Mouse (Mus musculus) mesoderm, embryonic 11.5 days (tissue): ENCODE data around the gene Metap2.

Source experiments
- DNase-seq: peaks from one replicate; pipeline ENCODE4 v3.0.0-alpha.2; 2012; ENCODE audit warnings: low read depth, low spot score

The Metap2 gene

DNA sequence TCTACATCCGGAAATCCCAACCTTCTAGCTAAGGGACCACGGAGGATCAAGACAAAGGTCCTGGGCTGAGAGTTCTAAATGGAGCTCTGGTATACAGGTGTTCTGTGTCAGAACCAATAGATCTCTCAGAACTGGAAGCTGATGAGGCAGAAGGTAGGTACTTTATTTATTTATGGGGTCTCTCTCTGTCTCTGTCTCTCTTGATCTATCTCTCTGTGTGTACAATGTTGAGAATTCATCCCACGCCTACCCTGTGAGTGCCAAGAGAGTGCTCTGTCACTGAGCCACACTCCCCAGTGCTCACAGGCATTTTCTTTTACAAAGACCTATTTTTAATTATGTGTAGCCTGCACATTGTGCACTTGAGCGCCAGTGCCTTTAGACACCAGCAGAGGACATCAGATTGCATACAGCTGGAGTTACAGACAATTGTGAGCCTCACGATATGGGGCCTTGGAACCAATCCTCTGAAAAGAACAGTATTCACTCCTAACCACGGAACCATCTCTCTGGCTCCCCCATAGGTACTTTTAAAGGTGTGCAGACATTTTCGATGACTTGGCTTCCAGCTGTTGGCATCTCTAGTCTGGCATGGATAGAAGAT is at the start of gene Metap2:
Gene Metap2, minus strand, starts transcription at position 51 of the 604 bp plus-strand sequence.
- no peak for DNase-seq

DNA sequence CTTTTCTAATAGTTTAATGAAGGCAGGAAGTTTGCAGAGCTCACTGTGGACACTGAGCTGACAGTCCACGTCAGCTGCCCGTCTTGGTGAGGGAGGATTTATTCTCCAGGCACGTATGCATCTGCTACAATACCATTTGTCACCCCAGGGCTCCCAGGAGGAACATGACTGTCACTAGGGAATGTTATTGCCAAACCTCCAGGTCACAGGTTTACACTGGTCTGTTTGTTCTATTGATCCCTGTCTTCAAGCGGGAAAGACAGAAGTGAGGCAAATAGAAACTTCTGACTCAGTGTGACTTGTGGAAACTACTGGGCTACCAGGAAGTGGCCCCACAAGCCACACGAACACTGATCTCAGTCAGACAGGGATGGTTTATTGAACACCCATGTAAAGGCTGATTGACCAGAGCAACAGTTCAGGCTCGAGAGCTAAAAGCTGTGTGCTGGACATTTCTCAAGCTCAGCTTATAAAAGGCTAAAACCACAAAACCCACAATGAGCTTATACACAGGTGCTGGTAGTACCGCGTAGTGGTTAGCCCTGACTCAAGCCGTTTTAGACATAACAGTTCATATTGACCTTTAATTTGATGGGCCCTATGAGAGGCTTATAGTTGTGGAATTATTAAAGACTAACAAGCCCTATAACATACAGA is 49.1 kb upstream of the Metap2 start:
- peak; percentile 41 for DNase-seq

GRCm38 (mm10) chr10:93945364-93945763 is 48.5 kb upstream of the Metap2 start:
- peak; percentile 39 for DNase-seq

DNA sequence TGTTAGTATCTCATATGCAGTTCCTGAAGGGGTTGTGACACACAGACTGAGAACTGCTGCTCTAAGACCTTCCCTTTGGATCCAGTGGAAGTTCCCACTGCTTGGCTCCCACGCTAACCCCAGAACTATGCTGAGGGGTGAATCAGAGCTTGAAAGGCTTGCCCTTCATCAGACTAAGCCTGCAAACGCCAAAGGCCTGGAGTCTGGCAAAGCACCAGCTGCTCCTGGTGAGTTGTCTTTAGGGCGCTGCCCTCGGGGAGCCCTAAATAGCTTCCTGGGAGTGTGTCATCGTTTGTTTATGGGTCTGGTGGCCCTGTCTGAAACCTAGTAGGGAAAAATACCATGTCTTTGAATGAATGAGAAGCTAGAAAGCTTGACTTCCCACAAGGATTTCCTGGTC is 47.3 kb upstream of the Metap2 start:
- no peak for DNase-seq

GRCm38 (mm10) chr10:93940279-93940678 is 43.4 kb upstream of the Metap2 start:
- no peak for DNase-seq

- DNase-seq = no peak
Observed at GRCm38 (mm10) chr10:93939676-93940075, 42.8 kb upstream of the Metap2 start.

- no peak for DNase-seq
Observed at GRCm38 (mm10) chr10:93938844-93939271, 42.0 kb upstream of the Metap2 start.

GRCm38 (mm10) chr10:93933980-93934379 is 37.1 kb upstream of the Metap2 start:
- DNase-seq = peak; percentile 28

DNA sequence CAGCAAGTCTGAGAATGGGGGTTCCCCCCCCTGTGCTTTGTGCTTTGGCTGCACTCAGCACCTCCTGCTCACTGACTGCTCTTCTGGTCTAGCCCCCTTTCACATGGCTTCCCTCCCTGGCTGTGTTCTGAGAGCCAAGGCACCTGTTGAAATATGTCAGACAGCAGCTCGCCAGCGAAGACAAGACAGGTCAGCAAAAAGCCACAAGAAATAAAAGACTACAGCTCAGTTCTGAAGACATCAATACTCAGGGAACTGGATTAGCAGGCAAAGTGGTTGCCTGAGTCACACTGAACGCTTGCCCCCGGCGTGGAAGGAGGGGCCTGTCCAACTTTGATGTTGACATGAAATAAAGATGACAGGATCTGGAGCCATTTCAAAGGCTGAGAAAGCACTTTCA is 36.0 kb upstream of the Metap2 start:
- DNase-seq = peak; percentile 27

- DNase-seq = no peak
Observed at GRCm38 (mm10) chr10:93932020-93932419, 35.1 kb upstream of the Metap2 start.

- DNase-seq = no peak
Observed at GRCm38 (mm10) chr10:93931431-93931830, 34.5 kb upstream of the Metap2 start.

DNA sequence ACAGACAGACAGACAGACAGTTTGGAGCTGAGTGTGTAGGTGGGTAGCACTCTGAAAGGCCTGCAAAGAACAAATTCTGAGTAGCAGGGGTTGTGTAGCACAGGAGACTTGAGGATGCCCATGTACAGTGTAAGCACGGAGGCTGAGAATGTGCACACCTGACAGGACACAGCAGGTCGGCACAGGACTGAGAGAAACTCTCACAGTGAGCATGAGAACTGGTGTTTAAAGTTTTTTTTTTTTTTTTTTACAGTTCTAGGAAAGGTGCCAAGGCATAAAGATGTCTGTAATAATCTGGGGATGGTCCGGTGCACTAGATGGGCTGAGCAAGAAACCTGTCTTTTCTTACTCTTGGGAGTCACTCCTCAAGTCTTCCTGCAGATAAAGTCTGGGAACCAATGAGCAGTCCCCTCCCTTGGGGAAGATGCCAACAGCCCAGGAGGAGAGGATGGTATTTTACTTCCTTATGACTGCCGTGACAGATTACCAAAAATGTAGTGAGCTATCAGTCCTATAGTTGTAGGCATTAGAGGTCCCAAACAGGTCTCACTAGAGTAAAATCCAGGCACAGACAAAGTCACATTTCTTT is 33.4 kb upstream of the Metap2 start:
- no peak for DNase-seq

DNA sequence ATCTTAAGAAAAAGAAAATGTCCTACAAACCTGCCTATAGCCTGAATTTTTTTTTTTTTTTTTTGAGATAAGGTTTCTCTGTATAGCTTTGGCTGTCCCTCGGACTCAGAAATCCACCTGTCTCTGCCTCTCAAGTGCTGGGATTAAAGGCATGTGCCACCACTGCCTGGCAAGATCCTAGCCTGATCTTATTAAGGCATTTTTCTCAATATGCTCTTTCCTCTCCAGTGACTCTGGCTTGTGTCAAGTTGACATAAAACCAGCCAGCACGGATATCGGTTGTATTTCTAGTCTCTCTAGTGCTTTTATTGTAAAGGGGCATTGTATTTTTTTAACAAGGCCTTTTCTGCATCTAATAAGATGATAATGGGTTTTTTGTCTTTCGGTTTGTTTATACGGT is 27.8 kb upstream of the Metap2 start:
- no peak for DNase-seq

DNA sequence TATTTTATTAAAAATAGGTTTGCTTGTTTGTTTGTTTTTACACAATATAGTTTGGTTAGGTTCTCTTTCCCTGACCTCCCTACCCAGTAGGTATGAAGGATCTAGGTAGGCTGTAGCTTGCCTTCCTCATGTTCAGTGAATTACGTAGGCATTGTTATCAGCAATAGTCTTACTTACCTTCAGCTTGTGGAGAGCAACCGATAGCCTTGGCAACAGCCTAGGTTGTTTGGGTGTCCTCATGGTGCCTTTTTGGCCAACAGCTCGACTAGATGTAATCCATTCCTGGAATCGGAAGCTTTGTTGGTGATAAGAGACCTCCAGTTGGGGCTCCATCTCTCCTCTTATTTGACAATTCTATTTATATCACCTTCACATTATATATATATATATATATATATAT is 24.3 kb upstream of the Metap2 start:
- DNase-seq = no peak

- no peak for DNase-seq
Observed at GRCm38 (mm10) chr10:93919227-93919626, 22.3 kb upstream of the Metap2 start.

DNA sequence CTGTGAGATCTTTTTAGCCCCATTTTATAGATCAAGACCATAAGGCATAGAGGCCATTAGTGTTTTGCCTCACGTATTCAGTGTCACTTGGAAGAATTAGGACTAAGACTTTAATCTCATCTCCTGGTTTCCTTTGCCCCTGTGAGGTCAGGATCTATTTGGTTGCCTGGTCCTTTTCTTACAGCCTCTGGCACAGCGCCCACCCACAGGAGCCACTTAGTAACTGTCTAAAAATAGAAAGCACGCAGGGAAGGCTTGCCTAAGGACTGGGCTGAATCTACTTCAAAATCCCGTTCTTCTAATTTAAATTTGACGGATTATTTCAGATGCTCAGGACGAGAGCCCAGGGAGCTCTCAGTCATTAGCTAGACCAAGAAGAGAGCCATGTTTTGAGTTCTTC is 21.8 kb upstream of the Metap2 start:
- DNase-seq = no peak

DNA sequence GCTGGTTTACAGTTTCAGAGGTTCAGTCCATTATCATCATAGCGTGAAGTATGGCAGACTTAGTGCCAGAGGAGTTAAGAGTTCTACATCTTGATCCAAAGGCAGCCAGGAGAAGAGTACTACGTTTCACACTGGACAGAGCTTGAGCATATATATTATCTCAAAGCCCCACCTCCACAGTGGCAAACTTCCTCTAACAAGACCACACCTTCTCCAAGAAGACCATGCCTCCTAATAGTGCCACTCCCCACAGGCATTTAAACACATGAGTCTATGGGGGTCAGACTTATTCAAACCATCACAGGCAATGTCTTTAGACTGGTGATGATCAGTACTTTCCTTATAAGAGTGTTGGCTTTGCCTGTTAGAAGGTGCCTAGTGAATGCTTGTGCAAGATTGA is 21.2 kb upstream of the Metap2 start:
- DNase-seq = no peak

DNA sequence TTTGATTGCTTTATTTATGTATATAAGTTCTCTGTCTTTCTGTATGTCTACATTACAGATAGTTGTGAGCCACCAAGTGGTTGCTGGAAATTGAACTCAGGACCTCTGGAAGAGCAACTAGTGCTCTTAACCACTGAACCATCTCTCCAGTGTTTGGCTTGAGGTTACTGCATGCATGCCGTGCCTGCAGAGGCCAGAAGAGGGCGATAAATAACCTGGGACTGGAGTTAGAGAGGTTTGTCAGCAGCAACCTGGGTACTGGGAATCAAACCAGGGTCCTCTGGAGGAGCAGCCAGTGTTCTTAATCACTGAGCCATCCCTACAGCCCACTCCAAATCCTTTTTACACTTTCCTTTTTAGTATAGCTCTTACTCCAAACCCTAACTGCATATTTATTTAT is 19.9 kb upstream of the Metap2 start:
- no peak for DNase-seq

- DNase-seq = no peak
Observed at GRCm38 (mm10) chr10:93915531-93916275, 18.8 kb upstream of the Metap2 start.

DNA sequence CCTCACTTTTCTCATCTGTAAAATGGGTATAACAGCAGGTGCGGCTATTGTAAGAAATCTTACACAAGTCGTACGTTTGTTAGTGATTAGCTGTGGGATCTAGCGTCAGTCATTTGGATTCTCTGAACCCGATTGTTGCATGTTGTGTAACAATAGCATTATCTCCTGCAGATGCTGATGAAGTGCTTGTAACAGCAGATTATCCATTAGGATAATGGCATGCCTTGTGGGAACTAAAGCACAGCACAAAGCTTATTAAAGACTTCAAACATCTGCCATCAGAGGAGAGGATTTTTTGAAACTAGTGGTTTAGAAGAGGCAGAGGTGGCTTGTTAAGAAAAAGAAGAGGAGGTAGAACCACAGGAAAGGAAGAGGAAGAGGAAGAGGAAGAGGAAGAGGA is 16.6 kb upstream of the Metap2 start:
- no peak for DNase-seq

DNA sequence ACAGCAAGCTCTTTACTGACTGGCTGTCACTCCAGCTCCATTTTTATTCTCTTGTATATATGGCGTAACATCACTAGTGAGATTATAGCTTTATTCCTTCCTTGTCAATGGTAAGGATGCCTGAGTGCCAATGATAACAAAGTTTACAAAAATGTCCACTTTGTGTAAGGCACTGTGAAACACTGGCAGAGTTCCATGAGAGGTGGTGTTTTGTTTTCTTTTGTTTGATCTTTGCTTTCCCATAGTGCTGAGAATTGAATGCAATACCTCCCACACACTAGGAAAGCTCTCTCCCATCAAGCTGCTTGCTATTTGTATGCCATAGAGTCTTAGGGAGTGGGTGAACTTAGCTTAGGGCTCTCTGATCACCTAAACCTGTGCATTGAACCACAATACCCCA is 16.0 kb upstream of the Metap2 start:
- DNase-seq = no peak

GRCm38 (mm10) chr10:93912136-93912855 is 15.4 kb upstream of the Metap2 start:
- DNase-seq = no peak
